Mouse (Mus musculus) WW6 (cell line): ENCODE measurements around the gene Tmem37.

ENCODE experiments used
- DNase-seq: peaks from one replicate; pipeline ENCODE4 v3.0.0-alpha.2; 2013; ENCODE audit warnings: low read depth, low spot score

Tmem37 gene

GRCm38 (mm10) chr1:120018900-120019299, 55.0 kb downstream of the Tmem37 start:
- no peak for DNase-seq
